Mouse (Mus musculus) megakaryocyte progenitor cell, adult 5-6 weeks (primary cell): ENCODE results near the gene Reep3. TPM values are rescaled to one million over a fixed set of nuclear protein-coding genes. Genes with fewer than 3 reads are reported as not detected.

Source experiments
- ATAC-seq: replicated peaks from 2 replicates; pipeline ENCODE4 v1.8.0; 2016; ENCODE audit warnings: mild to moderate bottlenecking, moderate TSS enrichment, inconsistent platforms; ENCODE audit not compliant: poor library complexity
- total RNA-seq, 2 experiments: library from RNA; stranded (forward) in 1 of 2; stranded (reverse) in 1 of 2; fragments of 157-497, 149-512 nt in 1 of 2; fragments of 200-1000 nt in 1 of 2; gene quantifications; 2 replicates each; pipeline versions ENCODE4 v1.2.3 to v1.2.4; 2015 to 2017

The Reep3 gene
- total RNA-seq, 2 experiments from 2014 or later = 12.2 to 25.3 TPM

DNA sequence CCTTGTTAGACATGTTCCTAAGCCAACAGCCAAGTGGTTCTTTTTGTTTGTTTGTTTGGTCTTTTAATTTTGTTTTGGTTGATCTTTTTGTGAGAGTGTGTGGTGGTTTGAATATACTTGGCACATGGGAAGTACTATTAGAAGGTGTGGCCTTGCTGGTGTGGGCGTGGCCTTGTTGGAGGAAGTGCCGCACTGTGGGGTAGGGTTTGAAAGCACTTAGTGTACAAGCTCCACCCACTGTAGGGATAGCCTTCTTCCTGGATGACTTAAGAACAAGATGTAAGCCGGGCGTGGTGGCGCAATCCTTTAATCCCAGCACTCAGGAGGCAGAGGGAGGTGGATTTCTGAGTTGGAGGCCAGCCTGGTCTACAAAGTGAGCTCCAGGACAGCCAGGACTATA lies 113.7 kb downstream of the Reep3 start:
- ATAC-seq = peak; percentile 96

DNA sequence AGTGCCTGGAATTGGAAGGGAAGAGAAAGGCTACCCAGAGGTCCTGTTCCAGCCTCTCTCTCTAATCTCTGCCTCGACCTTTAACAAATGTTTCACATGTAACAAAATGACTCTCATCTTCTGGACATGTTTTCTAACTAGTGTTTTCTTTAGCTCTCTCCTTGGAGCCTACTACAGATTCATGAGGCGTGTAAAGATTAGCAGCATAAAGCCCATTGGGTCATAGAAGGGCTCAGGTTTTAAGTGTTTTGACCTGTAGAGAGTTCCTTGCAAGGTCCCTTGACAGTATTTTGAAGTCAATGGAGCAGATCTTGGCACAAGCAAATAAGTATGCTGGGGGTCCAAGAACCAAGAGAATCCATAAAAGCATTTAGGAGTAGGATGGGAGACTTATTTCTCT lies 118.5 kb downstream of the Reep3 start:
- ATAC-seq = no peak

DNA sequence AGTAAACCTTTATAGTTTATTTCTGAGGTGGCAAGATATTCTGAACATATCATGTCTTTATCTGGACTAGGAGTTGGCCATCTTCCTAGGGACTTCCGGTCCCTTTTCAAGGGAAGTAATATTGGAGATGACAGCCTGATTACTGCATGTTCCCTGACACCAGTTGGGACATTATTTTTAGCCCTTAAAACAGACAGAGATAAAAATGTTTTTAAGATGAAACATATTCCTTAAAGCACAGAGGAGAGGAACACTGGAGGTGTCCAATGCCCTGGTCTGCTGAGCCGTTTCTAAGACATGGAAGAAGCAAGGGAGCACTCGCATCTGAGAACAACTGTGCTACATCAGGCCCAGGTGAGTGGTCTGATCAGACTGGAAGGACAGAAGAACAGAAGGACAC lies 119.7 kb downstream of the Reep3 start:
- ATAC-seq = no peak

DNA sequence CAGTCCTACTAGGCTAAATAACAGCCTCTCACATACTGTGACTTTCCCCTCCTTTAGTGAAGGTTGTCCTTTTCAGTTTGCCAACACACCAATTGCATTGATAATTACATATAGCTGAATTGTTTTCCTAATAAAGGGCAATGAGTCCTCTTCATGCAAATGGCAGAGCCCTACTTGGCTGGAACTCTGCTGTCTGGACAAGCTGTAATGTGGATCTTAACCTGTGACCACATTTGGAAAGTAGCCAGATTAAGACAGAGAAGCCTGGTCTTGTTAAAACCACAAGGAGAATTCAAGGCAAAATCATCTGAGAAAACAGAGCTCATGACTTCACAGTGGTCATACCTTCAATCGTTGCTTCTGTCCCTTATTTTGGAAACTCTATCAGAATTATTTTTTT lies 121.3 kb downstream of the Reep3 start:
- no peak for ATAC-seq

DNA sequence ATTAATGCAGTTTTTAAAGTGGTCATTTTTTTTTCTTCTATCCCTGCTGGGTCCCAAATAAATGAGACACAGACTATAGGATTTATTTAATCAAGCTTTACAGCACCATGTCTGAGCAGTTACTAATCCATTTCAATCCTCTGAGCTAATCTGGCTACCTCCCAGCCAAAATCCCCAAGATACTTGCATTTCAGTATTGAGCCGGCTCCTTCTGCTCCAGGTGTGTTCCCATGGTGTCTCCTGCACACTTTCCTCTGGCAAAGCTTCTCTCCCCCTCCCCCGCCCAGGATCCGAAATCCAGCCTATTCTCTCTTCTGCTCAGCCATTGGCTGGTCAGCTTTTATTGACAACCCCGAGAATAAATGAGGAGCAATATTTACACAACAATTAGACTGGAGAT lies 122.3 kb downstream of the Reep3 start:
- no peak for ATAC-seq

DNA sequence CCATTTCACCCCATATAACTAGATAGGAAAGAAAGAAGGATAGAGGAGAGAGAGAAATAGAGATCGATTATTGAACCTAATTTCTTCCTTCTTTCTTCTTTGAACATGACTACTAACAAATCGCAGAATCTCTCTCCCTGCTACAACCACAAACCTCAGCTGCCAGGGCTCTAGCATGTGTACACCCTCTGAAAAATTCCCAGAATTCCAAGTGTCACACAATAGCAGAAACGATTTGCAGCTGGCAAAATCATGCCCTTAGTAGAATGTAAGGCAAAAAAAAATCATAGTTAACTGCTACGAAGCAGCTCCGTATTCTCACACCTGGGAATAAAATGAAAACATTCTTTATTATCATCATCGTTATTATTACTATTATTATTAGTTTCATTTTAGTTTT lies 122.9 kb downstream of the Reep3 start:
- no peak for ATAC-seq

DNA sequence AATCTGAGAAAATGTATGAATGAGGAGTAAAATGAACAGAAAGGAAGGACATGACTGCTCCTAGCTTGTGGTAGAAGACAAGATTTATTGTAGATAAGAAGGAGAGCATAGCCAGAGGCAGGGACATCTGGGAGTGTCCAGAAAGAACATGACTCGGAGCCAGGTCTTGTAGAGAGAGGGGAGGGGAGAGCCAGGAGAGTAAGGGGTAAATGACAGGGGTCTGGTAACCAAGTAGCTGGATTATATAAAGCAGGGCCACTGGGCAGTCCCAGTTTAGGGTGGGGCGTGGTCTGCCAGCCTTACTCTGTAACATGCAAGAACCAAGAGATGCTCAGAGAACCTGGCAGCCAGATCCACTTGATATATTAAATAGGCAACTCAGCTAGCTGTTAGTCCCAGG lies 123.5 kb downstream of the Reep3 start:
- no peak for ATAC-seq

DNA sequence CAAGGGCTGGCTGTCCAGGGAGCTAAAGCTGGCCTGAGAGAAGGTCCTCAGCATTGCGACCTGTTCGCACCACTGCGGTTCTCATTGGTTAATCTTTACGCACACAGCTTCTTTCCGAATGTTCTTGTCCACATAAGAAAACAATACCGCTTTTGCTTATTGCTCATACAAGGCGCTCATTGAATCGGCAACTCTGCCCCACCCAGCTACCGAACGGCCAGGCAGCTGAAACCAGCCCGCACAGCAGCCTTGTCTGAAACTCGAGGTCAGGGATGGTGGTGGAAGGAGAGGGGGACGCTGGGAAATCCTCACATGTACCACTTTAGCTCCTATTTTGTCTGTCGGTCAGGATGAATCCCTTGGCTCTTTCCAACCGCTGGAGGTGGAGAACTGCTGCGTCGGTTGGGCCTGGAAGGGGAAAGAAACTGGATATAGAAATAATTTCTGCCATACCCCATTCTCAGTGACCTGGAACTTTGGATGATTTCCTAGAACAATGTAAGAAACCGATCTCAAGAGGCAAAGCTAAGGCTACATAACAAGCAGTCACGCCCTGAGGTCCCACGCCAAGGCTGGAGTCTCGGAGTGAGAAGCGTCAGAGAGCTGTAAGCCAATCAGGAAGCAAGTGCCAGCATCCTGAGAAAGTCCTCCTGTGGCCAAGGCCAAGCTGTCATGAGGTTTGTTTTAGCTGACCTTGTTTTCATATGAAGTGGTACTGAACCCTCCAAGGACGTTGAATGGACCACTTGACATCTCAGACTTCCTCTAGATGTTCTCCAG lies 126.2 kb downstream of the Reep3 start:
- no peak for ATAC-seq

DNA sequence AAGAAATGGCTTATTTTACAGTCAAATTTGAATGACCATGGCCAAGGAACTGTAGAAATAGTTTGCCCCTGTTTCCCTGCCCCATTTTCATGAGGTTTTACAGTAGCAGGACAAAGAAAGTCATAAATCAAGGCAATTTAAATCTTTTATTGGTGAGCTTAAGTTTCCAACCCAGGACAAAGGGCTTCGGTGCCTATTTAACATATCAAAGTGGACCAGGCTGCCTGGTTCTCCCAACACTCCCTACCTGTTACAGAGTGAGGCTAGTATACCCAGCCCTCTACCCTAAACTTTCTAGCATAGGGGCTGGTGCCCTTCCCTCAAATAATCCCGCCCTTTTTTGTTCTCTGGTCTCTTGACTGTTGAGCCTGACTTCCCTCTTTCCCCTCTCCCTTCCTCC lies 127.2 kb downstream of the Reep3 start:
- ATAC-seq = no peak

DNA sequence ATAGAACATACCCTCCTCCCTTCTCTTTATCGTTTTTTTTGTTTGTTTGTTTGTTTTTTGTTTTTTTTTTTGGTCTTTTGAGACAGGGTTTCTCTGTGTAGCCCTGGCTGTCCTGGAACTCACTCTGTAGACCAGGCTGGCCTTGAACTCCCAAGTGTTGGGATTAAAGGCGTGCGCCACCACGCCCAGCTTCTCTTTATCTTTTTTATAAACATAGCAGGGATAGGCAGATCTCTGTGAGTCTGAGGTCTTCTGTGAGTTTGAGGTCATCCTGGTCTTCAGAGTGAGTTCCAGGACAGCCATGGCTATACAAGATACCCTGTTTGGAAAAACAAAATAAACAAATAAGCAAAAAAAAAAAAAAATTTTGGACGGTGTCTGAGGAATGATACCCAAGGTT lies 127.7 kb downstream of the Reep3 start:
- ATAC-seq = no peak

DNA sequence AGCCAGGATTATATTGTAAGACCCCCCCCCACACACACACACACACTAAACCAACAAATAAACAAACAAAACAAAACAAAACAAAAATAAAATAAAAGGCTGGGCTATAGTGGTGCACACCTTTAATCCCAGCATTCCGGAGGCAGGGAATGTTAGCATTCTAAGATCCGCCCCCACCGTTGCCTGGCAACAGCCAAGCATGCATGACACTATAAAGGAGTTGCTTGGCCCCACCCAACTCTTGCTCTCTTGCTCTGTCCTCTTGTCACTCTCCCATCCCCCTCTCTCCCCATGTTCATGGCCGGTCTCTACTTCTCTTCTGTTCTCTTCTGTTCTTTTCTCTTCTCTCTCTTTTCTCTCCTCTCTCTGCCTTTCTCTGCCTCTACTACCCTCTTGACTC lies 128.2 kb downstream of the Reep3 start:
- no peak for ATAC-seq

DNA sequence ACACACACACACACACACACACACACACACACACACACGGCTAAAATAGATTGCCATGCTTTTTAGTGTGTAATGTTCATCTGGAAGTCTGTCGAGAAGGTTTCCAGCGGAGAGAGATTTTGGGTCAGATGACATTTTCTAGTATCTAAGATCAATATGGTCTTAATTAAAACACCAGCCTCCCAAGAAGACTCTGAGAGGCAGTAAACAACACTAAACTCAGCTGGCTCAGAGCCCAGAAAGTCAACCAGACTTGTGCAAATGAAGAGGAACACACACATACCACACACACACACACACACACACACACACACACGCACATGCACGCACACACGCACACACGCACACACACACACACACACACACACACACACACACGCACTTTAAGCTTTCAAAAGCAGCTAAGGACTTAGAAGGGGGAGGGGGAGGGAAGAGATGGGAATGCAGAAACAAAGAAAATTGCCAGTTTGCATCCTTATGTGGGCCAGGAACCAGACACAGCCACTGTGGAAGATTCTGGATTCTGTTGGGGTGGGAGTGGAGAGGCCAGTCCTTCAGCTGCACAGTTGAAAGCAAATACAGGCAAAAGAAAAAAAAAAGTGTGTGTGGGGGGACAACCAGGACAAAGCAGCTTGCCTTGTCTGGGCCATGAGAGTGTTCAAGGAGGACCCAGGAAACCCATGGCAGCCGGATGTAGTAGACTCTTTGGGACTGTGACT lies 130.2 kb downstream of the Reep3 start:
- no peak for ATAC-seq

DNA sequence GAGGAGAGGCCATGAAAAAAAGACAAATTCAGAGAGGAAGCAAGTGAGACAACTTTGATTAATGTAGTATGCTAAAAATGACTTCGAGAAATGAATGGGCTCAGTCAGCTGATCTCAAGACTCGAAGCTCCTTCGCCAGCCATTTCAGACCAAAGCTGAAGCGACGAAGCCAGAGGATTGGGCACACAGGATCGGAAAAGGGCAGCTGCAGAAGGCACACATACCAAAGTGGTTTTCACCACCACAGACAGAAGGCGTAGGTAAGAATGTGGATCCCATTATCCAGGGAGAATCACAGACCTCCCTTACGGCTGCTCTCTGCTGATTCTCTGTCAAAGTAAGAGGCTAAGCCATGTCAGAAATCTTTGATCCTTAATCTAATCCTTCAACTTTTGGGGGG lies 136.6 kb downstream of the Reep3 start:
- no peak for ATAC-seq

Other genes starting within 250 kb of the Reep3 start
- gene Jmjd1c, start 820 bp downstream of the Reep3 start, total RNA-seq (2015) = 82.6 and 124 TPM in 2 replicates
- gene Jmjd1c, start 820 bp downstream of the Reep3 start, total RNA-seq (2017) = 49.5 and 79.8 TPM in 2 replicates
- 32.2 and 33.6 TPM in 2 replicates for gene Nrbf2, start 188.4 kb upstream of the Reep3 start, total RNA-seq (2015)
- 13.2 and 21.9 TPM in 2 replicates for gene Nrbf2, start 188.4 kb upstream of the Reep3 start, total RNA-seq (2017)